Mouse (Mus musculus) CH12.LX (cell line): Measurements from ENCODE around the gene Tmem169. TPM values are rescaled to one million over a fixed set of nuclear protein-coding genes. Genes with fewer than 3 reads are reported as not detected.

Experiments
- DNase-seq: peaks from one replicate; pipeline ENCODE4 v3.0.0-alpha.2; 2013; ENCODE audit errors: extremely low read depth
- H3K27ac ChIP-seq: 2 replicates; pipeline ENCODE4 v1.5.1; 2012; ENCODE audit warnings: low read depth, mild to moderate bottlenecking, control low read depth, moderate library complexity; ENCODE audit not compliant: insufficient read depth
- H3K27me3 ChIP-seq: replicated peaks from 2 replicates; pipeline ENCODE3; 2012; ENCODE audit warnings: inconsistent platforms
- H3K36me3 ChIP-seq, 2 experiments: replicated peaks in 1 of 2; 2 replicates each; pipeline versions ENCODE3 to v1.6.1; 2012; ENCODE audit warnings: inconsistent platforms in 1 of 2, low read length in 1 of 2, mild to moderate bottlenecking in 1 of 2, mixed read lengths in 1 of 2, moderate library complexity in 1 of 2; ENCODE audit not compliant: control insufficient read depth in 1 of 2, insufficient read depth in 1 of 2
- H3K4me1 ChIP-seq, 2 experiments: 2 replicates each; pipeline ENCODE4 v1.6.1; 2012; ENCODE audit warnings: inconsistent platforms in 1 of 2, moderate library complexity in 1 of 2; ENCODE audit not compliant: insufficient read depth in 2 of 2, control insufficient read depth in 1 of 2
- H3K4me2 ChIP-seq: 2 replicates; pipeline ENCODE4 v1.6.1; 2012; ENCODE audit warnings: low read depth, mild to moderate bottlenecking, control low read depth; ENCODE audit not compliant: poor library complexity, insufficient read depth, severe bottlenecking
- H3K4me3 ChIP-seq, 3 experiments: fragments of 150-350 bp in 1 of 3; sonication (generic) in 1 of 3; replicated peaks in 1 of 3; 2 replicates each; pipeline versions ENCODE3 to v1.5.1; 2011 to 2012; ENCODE audit warnings: low read depth in 2 of 3, low read length in 2 of 3, mild to moderate bottlenecking in 2 of 3, moderate library complexity in 2 of 3, control low read depth in 1 of 3, improper control_type of control experiment in 1 of 3, inconsistent platforms in 1 of 3, mixed read lengths in 1 of 3; ENCODE audit not compliant: poor library complexity in 1 of 3
- H3K79me2 ChIP-seq: replicated peaks from 2 replicates; pipeline ENCODE4 v1.6.1; 2012; ENCODE audit warnings: mild to moderate bottlenecking, moderate library complexity; ENCODE audit not compliant: control insufficient read depth, poor library complexity, insufficient read depth, severe bottlenecking; ENCODE audit errors: extremely low read depth
- H3K9ac ChIP-seq: 2 replicates; pipeline ENCODE4 v1.6.1; 2012; ENCODE audit warnings: low read depth, mild to moderate bottlenecking, control low read depth, moderate library complexity; ENCODE audit not compliant: insufficient read depth
- H3K9me3 ChIP-seq: replicated peaks from 2 replicates; pipeline ENCODE3; 2012; ENCODE audit warnings: low read length, inconsistent platforms, mixed read lengths
- ELF1 ChIP-seq: IDR thresholded peaks from 2 replicates; pipeline ENCODE4 v1.6.1; 2014; ENCODE audit warnings: low read depth, mild to moderate bottlenecking, inconsistent platforms, low read length, improper control_type of control experiment
- EP300 ChIP-seq: IDR thresholded peaks from 2 replicates; pipeline ENCODE4 v1.6.1; 2011; ENCODE audit warnings: low read length, improper control_type of control experiment
- ETS1 ChIP-seq: conservative IDR thresholded peaks from 2 replicates; pipeline ENCODE4 v1.6.1; 2012; ENCODE audit warnings: low read depth, mild to moderate bottlenecking, inconsistent platforms, low read length, improper control_type of control experiment, moderate library complexity
- HCFC1 ChIP-seq: IDR thresholded peaks from 2 replicates; pipeline ENCODE4 v1.6.1; 2012; ENCODE audit warnings: low read depth, mild to moderate bottlenecking, inconsistent platforms, low read length, improper control_type of control experiment
- IRF4 ChIP-seq: IDR thresholded peaks from 2 replicates; pipeline ENCODE4 v1.6.1; 2014; ENCODE audit warnings: low read depth, mild to moderate bottlenecking, inconsistent platforms, low read length, improper control_type of control experiment
- JUND ChIP-seq: conservative IDR thresholded peaks from 2 replicates; pipeline ENCODE4 v1.6.1; 2011; ENCODE audit warnings: low read depth, low read length, improper control_type of control experiment
- MAX ChIP-seq: IDR thresholded peaks from 2 replicates; pipeline ENCODE4 v1.6.1; 2011; ENCODE audit warnings: low read length, improper control_type of control experiment
- MAZ ChIP-seq: IDR thresholded peaks from 2 replicates; pipeline ENCODE4 v1.6.1; 2012; ENCODE audit warnings: low read depth, mild to moderate bottlenecking, inconsistent platforms, low read length, improper control_type of control experiment, moderate library complexity
- MXI1 ChIP-seq: IDR thresholded peaks from 2 replicates; pipeline ENCODE4 v1.6.1; 2011; ENCODE audit warnings: mild to moderate bottlenecking, low read depth, low read length, improper control_type of control experiment
- MYC ChIP-seq: IDR thresholded peaks from 2 replicates; pipeline ENCODE4 v1.6.1; 2011; ENCODE audit warnings: low read depth, mild to moderate bottlenecking, improper control_type of control experiment, low read length
- NELFE ChIP-seq: IDR thresholded peaks from 2 replicates; pipeline ENCODE4 v1.6.1; 2011; ENCODE audit warnings: low read depth, low read length, improper control_type of control experiment
- POLR2AphosphoS2 ChIP-seq: IDR thresholded peaks from 2 replicates; pipeline ENCODE4 v1.6.1; 2011; ENCODE audit warnings: low read depth, low read length, improper control_type of control experiment
- RCOR1 ChIP-seq: conservative IDR thresholded peaks from 2 replicates; pipeline ENCODE4 v1.6.1; 2012; ENCODE audit warnings: low read depth, mild to moderate bottlenecking, inconsistent platforms, low read length, improper control_type of control experiment
- SIN3A ChIP-seq: IDR thresholded peaks from 2 replicates; pipeline ENCODE4 v1.6.1; 2012; ENCODE audit warnings: low read length, improper control_type of control experiment, inconsistent platforms
- SMC3 ChIP-seq: IDR thresholded peaks from 2 replicates; pipeline ENCODE4 v1.6.1; 2011; ENCODE audit warnings: low read depth, low read length, improper control_type of control experiment
- UBTF ChIP-seq: IDR thresholded peaks from 2 replicates; pipeline ENCODE4 v1.6.1; 2012; ENCODE audit warnings: low read depth, mild to moderate bottlenecking, inconsistent platforms, low read length, improper control_type of control experiment, moderate library complexity
- USF1 ChIP-seq: IDR thresholded peaks from 2 replicates; pipeline ENCODE4 v1.6.1; 2014; ENCODE audit warnings: low read depth, mild to moderate bottlenecking, inconsistent platforms, low read length, improper control_type of control experiment
- USF2 ChIP-seq: conservative IDR thresholded peaks from 2 replicates; pipeline ENCODE4 v1.6.1; 2011; ENCODE audit warnings: low read depth, low read length, improper control_type of control experiment
- ZMIZ1 ChIP-seq: IDR thresholded peaks from 2 replicates; pipeline ENCODE4 v1.6.1; 2012; ENCODE audit warnings: low read depth, mild to moderate bottlenecking, inconsistent platforms, low read length, improper control_type of control experiment
- ZNF384 ChIP-seq: IDR thresholded peaks from 2 replicates; pipeline ENCODE4 v1.6.1; 2012; ENCODE audit warnings: low read depth, low read length, improper control_type of control experiment, inconsistent platforms
- dilution Hi-C: fragments of 300-500 bp; cut with MboI; formaldehyde crosslinking; loops from 2 replicates; pipeline ENCODE4 v1.14.3; 2020; ENCODE audit warnings: low sequenced_read_pairs; ENCODE audit not compliant: extremely low pct_unique_long_range_greater_than_20kb, extremely low pct_ligation_motif_present
- in situ Hi-C: fragments of 300-500 bp; cut with MboI; formaldehyde crosslinking; loops from 3 replicates; pipeline ENCODE4 v1.14.3; 2019; ENCODE audit warnings: low sequenced_read_pairs, low pct_ligation_motif_present, low pct_unique_long_range_greater_than_20kb, mixed read lengths
- polyA plus RNA-seq: library from polyadenylated mRNA; unstranded; fragments of >175 nt; gene quantifications from 2 replicates; pipeline ENCODE4 v1.2.1, GENCODE M21; 2012; ENCODE audit warnings: low read depth; ENCODE audit not compliant: insufficient read length
- total RNA-seq, 2 experiments: library from RNA; depleted of rRNA; stranded (reverse); fragments of 300-350 nt in 1 of 2; fragments of >200 nt in 1 of 2; gene quantifications; 2 replicates each; pipeline ENCODE4 v1.2.3; 2012 to 2014

The Tmem169 gene
- total and polyA plus RNA-seq, 3 experiments = 0.17 to 0.26 TPM; not detected in 1

DNA sequence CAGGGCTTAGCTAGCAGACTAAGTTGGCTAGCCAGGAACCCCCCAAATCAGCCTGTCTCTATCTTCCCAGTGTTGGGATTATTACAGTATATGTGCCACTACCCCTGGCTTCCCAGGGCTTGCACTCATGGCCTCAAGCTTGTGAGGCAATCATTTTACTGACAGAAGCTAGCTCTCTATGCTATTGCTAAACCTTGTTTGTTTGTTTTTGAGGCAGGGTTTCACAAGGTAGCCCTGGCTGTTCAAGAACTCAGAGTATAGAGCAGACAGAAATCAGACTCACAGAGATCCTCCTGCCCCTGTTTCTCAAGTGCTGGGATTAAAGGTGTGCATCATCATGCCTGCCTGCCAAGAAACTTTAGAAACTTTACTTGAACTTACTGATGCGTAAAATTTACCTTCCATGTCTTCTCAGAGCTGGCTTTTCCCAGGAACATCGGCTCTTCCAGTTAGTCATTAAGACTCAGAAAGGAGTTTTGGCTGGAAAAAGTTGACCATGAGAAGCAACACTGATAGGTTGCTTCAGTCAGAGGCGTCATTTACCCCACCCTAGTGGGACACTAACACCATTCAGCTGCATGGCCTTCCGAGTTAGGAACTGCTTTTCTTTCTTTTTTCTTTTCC lies 4.5 kb downstream of the Tmem169 start:
- no peak overlapping the region for H3K9ac ChIP-seq
- no peaks in the 10 kb centered on the region for H3K36me3 ChIP-seq
- DNase-seq = no peak
- H3K4me2 ChIP-seq = no peak overlapping the region
- dilution Hi-C loops (no loop called here), in situ Hi-C loops (no loop called here)
- TF ChIP-seq NELFE (no peak), ZMIZ1 (no peak), ETS1 (no peak), ZNF384 (no peak), USF1 (no peak), JUND (no peak), IRF4 (no peak), USF2 (no peak), MAZ (no peak), MAX (no peak), POLR2AphosphoS2 (no peak), SIN3A (no peak), UBTF (no peak)
- no peak overlapping the region for H3K4me3 ChIP-seq
- no peaks in the 10 kb centered on the region for H3K9me3 ChIP-seq
- no peaks in the 10 kb centered on the region for H3K79me2 ChIP-seq
- H3K27ac ChIP-seq = no peak overlapping the region
- peaks cover 0 to 4% of the 10 kb centered on the region in 2 experiments; a peak in 2 of 4 replicates for H3K4me1 ChIP-seq
- peaks cover 19% of the 10 kb centered on the region for H3K27me3 ChIP-seq

DNA sequence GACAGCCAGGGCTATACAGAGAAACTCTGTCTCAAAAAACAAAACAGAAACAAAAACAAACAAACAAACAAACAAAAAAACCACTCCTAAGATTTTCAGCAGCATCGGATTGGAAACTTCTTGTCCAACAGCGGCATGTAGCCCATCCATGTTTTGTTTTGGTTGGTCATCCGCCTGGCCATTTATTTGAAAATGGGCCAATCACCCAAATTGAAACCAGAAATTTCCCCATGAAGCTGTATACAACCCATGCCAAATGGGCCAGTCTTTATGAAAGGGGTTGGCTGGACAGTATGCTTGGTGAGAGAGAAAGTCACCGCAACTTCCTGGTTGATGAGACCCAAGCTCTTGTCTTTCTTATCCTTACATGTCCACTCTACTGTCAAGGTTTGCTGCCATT lies 6.7 kb downstream of the Tmem169 start:
- Histone ChIP-seq H3K27ac (no peak overlapping the region), H3K4me2 (no peak overlapping the region), H3K9me3 (no peaks in the 10 kb centered on the region), H3K4me1 (no peaks in the 10 kb centered on the region), H3K4me3 (no peak overlapping the region), H3K79me2 (no peaks in the 10 kb centered on the region), H3K9ac (no peak overlapping the region), H3K27me3 (peaks cover 5% of the 10 kb centered on the region), H3K36me3 (no peaks in the 10 kb centered on the region)
- no peak for DNase-seq
- no peak for TF ChIP-seq USF1
- no peak for TF ChIP-seq MAX
- no peak for TF ChIP-seq MXI1
- TF ChIP-seq JUND = no peak
- no peak for TF ChIP-seq HCFC1
- no peak for TF ChIP-seq EP300
- TF ChIP-seq SMC3 = no peak
- TF ChIP-seq MYC = no peak
- TF ChIP-seq ELF1 = no peak
- no peak for TF ChIP-seq RCOR1
- in situ Hi-C loops = no loop called here
- dilution Hi-C loops = no loop called here
